Mouse (Mus musculus): ENCODE measurements around the gene Zfp541. TPM values are rescaled to one million over a fixed set of nuclear protein-coding genes. Genes with fewer than 3 reads are reported as not detected.

Gene Zfp541
- polyA plus RNA-seq, 1 experiment from 2014 or later: 0.16 TPM

DNA sequence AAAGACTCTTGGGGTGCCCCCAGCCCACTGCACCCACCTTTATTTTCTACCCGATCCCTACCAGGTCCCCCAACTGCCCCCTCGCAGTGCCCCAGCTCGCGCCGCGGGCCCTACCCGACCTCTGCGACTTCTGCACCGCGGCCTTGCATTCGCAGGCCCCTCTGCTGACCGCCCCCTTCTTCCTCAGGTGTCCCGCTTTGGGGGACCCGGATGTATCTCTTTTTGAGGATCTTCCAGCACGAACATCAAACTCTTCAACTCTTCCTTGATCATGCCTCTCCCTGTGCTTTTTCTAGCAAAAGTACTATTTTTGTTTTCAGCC lies 446 bp downstream of the Zfp541 start:
- DNase-seq (ENCODE audit: low spot score) (no peak), ATAC-seq (ENCODE audit: low FRiP score) (no peak)
- Histone ChIP-seq H3K36me3 (replicated peaks; ENCODE audit: control insufficient read depth, insufficient read depth) (no peaks in the 10 kb centered on the region), H3K4me1 (replicated peaks; ENCODE audit: control insufficient read depth, insufficient read depth, low read length) (no peaks in the 10 kb centered on the region), H3K27ac (no peak overlapping the region), H3K9ac (no peak overlapping the region), H3K9me3 (ENCODE audit: control insufficient read depth, low read length) (no peaks in the 10 kb centered on the region), H3K27me3 (ENCODE audit: control insufficient read depth, insufficient read depth, low read length) (peaks cover 16% of the 10 kb centered on the region), H3K4me2 (replicated peaks) (no peak overlapping the region), H3K4me3 (replicated peaks; ENCODE audit: low read length) (no peak overlapping the region)
- 72% methylated on average over 15 of the region's 15 CpGs for WGBS

DNA sequence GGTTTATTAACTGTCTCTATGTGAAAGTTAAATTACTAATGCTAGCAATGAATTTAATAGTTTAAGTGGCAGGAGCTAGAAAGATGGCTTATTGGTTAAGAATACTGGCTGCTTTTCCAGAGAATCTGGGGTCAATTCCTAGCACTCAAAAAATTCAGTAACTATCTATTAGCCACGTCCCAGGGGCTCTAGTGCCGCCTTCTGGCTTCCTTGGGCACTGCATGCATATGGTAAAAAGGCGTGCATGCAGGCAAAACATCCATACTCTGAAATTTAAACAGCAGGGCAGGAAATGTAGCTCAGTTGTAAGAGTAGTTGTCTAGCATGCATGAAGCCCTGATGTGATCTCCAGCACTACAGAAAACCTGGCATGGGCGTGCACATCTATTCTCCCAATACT lies 1.9 kb downstream of the Zfp541 start:
- Histone ChIP-seq H3K9ac (no peak overlapping the region), H3K4me3 (replicated peaks; ENCODE audit: low read length) (no peak overlapping the region), H3K36me3 (replicated peaks; ENCODE audit: control insufficient read depth, insufficient read depth) (no peaks in the 10 kb centered on the region), H3K9me3 (ENCODE audit: control insufficient read depth, low read length) (no peaks in the 10 kb centered on the region), H3K27ac (no peak overlapping the region), H3K4me1 (replicated peaks; ENCODE audit: control insufficient read depth, insufficient read depth, low read length) (no peaks in the 10 kb centered on the region), H3K4me2 (replicated peaks) (no peak overlapping the region), H3K27me3 (ENCODE audit: control insufficient read depth, insufficient read depth, low read length) (peaks cover 16% of the 10 kb centered on the region)
- DNase-seq (ENCODE audit: low spot score): no peak
- 25% methylated on average over 4 of the region's 4 CpGs for WGBS
- ATAC-seq (ENCODE audit: low FRiP score): no peak

DNA sequence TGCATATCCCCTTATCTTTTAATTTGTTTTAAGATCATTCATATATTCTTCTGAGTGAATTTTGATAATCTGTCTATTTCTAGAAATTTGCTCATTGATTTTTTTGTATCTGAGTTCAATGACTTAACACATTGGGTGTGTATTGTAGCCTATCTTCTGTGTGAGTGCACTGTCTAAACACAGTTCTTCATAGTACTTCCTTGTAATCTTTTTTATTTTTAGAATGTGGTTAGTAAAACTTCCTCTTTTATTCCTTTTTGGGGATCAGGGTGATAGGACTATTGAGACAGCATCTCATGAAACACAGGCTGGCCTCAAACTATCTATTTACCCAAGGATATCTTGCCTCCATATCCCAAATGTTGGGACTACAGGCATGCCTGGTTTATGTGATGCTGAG lies 9.2 kb downstream of the Zfp541 start:
- H3K4me3 ChIP-seq (replicated peaks; ENCODE audit: low read length): no peak overlapping the region
- H3K9ac ChIP-seq: no peak overlapping the region
- H3K27me3 ChIP-seq (ENCODE audit: control insufficient read depth, insufficient read depth, low read length): no peaks in the 10 kb centered on the region; the same call in 1 of the 2 replicates
- no peak for DNase-seq (ENCODE audit: low spot score)
- no peaks in the 10 kb centered on the region for H3K4me1 ChIP-seq (replicated peaks; ENCODE audit: control insufficient read depth, insufficient read depth, low read length)
- no peak overlapping the region for H3K27ac ChIP-seq
- ATAC-seq (ENCODE audit: low FRiP score): no peak
- H3K9me3 ChIP-seq (ENCODE audit: control insufficient read depth, low read length): no peaks in the 10 kb centered on the region
- H3K36me3 ChIP-seq (replicated peaks; ENCODE audit: control insufficient read depth, insufficient read depth): no peaks in the 10 kb centered on the region
- H3K4me2 ChIP-seq (replicated peaks): no peak overlapping the region

DNA sequence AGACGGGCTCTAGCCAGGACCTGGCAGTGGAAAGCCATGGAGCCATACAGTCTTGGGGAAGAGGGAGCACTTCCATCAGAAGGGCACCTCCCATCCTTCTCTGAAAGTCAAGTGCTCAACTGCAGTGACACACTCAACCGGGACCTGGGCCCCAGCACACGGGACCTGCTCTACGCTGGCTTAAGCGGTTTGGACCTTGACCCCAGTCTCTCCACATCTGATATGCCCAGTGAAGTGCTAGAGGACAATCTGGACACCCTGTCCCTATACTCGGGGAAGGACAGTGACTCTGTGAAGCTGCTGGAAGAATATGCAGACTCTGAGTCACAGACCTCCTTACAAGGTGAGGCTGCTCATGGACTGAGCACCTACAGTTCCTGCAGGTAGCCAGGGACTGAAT lies 10.3 kb downstream of the Zfp541 start:
- no peaks in the 10 kb centered on the region; the same call in 1 of the 2 replicates for H3K27me3 ChIP-seq (ENCODE audit: control insufficient read depth, insufficient read depth, low read length)
- no peak overlapping the region for H3K9ac ChIP-seq
- H3K36me3 ChIP-seq (replicated peaks; ENCODE audit: control insufficient read depth, insufficient read depth): no peaks in the 10 kb centered on the region
- WGBS: 87% methylated on average over 6 of the region's 6 CpGs
- H3K4me1 ChIP-seq (replicated peaks; ENCODE audit: control insufficient read depth, insufficient read depth, low read length): no peaks in the 10 kb centered on the region
- ATAC-seq (ENCODE audit: low FRiP score): no peak
- H3K27ac ChIP-seq: no peak overlapping the region
- H3K9me3 ChIP-seq (ENCODE audit: control insufficient read depth, low read length): no peaks in the 10 kb centered on the region
- no peak for DNase-seq (ENCODE audit: low spot score)
- no peak overlapping the region for H3K4me2 ChIP-seq (replicated peaks)
- no peak overlapping the region for H3K4me3 ChIP-seq (replicated peaks; ENCODE audit: low read length)

DNA sequence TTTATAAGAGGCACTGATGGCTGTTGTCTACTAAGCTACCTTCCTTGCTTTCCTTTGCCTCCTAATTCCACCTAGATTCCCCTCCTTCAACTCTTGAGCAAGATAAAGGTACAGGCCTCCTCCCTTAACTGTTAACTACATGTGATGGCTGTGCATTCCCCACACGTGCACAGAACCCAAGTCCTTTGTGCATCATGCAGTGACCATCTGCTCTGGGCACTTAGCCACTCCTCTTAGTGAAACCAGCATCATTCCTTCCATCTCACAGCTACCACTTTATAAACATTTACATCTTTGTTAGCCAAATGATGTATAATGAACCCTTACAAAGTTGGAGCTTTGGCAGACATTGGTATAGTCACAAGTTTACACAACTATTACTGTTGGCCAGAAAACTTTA lies 18.3 kb downstream of the Zfp541 start:
- Histone ChIP-seq H3K27me3 (ENCODE audit: control insufficient read depth, insufficient read depth, low read length) (no peaks in the 10 kb centered on the region), H3K9ac (no peak overlapping the region), H3K9me3 (ENCODE audit: control insufficient read depth, low read length) (no peaks in the 10 kb centered on the region), H3K27ac (no peak overlapping the region), H3K4me3 (replicated peaks; ENCODE audit: low read length) (no peak overlapping the region), H3K4me2 (replicated peaks) (no peak overlapping the region), H3K4me1 (replicated peaks; ENCODE audit: control insufficient read depth, insufficient read depth, low read length) (no peaks in the 10 kb centered on the region), H3K36me3 (replicated peaks; ENCODE audit: control insufficient read depth, insufficient read depth) (no peaks in the 10 kb centered on the region)
- no peak for DNase-seq (ENCODE audit: low spot score)
- WGBS: 61% methylated on average over 1 of the region's 1 CpGs
- no peak for ATAC-seq (ENCODE audit: low FRiP score)

DNA sequence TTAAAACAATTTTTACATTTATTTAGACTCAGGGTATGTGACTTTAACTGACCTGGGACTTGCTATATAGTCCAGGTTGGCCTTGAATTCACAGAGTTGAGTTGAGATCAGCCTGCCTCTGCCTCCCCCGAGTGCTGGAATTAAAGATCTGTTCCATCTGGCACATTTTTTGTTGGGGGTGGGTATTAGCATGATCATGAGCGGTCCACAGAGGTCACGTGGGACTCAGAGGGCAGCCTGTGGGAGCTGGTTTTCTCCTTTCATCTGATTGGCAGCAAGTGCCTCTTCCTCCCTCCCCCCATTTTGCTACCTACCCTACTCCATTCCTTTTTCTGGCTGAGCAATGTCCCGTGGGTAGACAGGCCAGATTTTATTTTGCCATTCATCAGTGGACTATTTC lies 19.0 kb downstream of the Zfp541 start:
- Histone ChIP-seq H3K4me3 (replicated peaks; ENCODE audit: low read length) (no peak overlapping the region), H3K27me3 (ENCODE audit: control insufficient read depth, insufficient read depth, low read length) (no peaks in the 10 kb centered on the region), H3K27ac (no peak overlapping the region), H3K4me1 (replicated peaks; ENCODE audit: control insufficient read depth, insufficient read depth, low read length) (no peaks in the 10 kb centered on the region), H3K36me3 (replicated peaks; ENCODE audit: control insufficient read depth, insufficient read depth) (no peaks in the 10 kb centered on the region), H3K4me2 (replicated peaks) (no peak overlapping the region), H3K9ac (no peak overlapping the region), H3K9me3 (ENCODE audit: control insufficient read depth, low read length) (no peaks in the 10 kb centered on the region)
- DNase-seq (ENCODE audit: low spot score): no peak
- WGBS: 64% methylated on average over 4 of the region's 4 CpGs
- ATAC-seq (ENCODE audit: low FRiP score): no peak

DNA sequence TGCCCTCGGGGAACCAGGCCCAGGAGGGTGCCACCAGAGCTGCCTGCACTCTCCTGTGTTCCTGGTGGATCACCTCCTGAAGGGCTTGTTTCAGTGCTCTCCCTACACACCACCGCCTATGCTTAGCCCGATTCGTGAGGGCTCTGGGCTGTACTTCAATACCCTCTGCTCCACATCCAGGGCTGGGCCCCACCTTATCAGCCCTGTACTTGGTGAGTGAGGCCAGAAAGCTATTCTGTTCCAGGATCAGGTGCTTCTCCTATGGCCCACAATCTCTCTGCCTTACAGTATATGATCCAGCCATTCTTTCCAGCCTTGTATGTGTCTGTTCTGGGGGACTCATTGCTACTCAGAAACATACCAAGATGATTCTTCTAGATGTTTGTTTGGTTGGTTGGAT lies 21.7 kb downstream of the Zfp541 start:
- ATAC-seq (ENCODE audit: low FRiP score) (no peak), DNase-seq (ENCODE audit: low spot score) (no peak)
- Histone ChIP-seq H3K36me3 (replicated peaks; ENCODE audit: control insufficient read depth, insufficient read depth) (no peaks in the 10 kb centered on the region), H3K4me3 (replicated peaks; ENCODE audit: low read length) (no peak overlapping the region), H3K4me2 (replicated peaks) (no peak overlapping the region), H3K27ac (no peak overlapping the region), H3K9me3 (ENCODE audit: control insufficient read depth, low read length) (no peaks in the 10 kb centered on the region), H3K9ac (no peak overlapping the region), H3K27me3 (ENCODE audit: control insufficient read depth, insufficient read depth, low read length) (no peaks in the 10 kb centered on the region), H3K4me1 (replicated peaks; ENCODE audit: control insufficient read depth, insufficient read depth, low read length) (no peaks in the 10 kb centered on the region)
- WGBS: 59% methylated on average over 4 of the region's 4 CpGs

DNA sequence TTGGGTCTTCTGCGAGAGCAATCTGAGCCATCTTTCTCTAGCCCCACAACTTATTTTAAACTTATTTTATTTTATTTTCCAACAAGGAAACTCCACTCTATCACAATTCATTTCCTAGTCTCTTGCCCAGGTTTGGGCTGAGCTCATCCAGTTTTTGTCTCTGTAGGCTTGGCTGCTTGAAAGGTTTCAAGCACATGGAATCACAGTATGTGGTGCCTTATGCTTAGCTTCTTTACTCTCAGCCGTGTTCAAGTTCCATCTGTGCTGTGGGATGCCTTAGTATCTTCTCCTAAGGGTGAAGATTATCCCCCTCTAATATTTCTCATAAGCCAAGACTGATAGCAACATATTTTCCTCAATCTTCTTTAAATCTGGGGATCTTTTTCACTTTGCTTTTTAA lies 26.0 kb downstream of the Zfp541 start:
- Histone ChIP-seq H3K9ac (no peak overlapping the region), H3K27ac (no peak overlapping the region), H3K4me1 (replicated peaks; ENCODE audit: control insufficient read depth, insufficient read depth, low read length) (no peaks in the 10 kb centered on the region), H3K9me3 (ENCODE audit: control insufficient read depth, low read length) (no peaks in the 10 kb centered on the region), H3K36me3 (replicated peaks; ENCODE audit: control insufficient read depth, insufficient read depth) (no peaks in the 10 kb centered on the region), H3K4me3 (replicated peaks; ENCODE audit: low read length) (no peak overlapping the region), H3K27me3 (ENCODE audit: control insufficient read depth, insufficient read depth, low read length) (no peaks in the 10 kb centered on the region), H3K4me2 (replicated peaks) (no peak overlapping the region)
- ATAC-seq (ENCODE audit: low FRiP score) (no peak), DNase-seq (ENCODE audit: low spot score) (no peak)
- 78% methylated on average over 2 of the region's 2 CpGs for WGBS

DNA sequence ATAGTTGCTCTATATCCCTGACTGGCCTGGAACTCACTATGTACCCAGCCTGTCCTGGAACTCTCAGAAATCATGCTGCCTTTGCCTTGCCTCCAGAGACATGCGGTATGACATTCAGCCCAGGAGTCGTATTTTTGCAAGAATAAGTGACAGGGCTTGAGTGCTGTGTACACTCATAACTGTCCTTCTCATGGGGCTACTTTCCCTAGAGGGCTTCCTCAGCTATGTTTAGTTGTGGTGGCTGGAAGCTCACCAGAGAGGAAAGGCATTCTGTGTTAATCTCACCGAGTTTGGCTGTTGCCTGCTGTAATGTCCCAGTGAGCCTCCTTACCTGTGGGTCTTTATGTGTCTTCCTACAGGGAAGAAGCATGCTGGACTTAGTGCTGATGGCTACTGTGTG lies 33.0 kb downstream of the Zfp541 start:
- peaks cover 7% of the 10 kb centered on the region for H3K4me1 ChIP-seq (replicated peaks; ENCODE audit: control insufficient read depth, insufficient read depth, low read length)
- H3K27ac ChIP-seq: no peak overlapping the region
- ATAC-seq (ENCODE audit: low FRiP score): no peak
- H3K9ac ChIP-seq: no peak overlapping the region
- 77% methylated on average over 3 of the region's 3 CpGs for WGBS
- H3K4me2 ChIP-seq (replicated peaks): no peak overlapping the region
- no peak for DNase-seq (ENCODE audit: low spot score)
- H3K9me3 ChIP-seq (ENCODE audit: control insufficient read depth, low read length): no peaks in the 10 kb centered on the region
- no peaks in the 10 kb centered on the region for H3K36me3 ChIP-seq (replicated peaks; ENCODE audit: control insufficient read depth, insufficient read depth)
- H3K27me3 ChIP-seq (ENCODE audit: control insufficient read depth, insufficient read depth, low read length): no peaks in the 10 kb centered on the region
- H3K4me3 ChIP-seq (replicated peaks; ENCODE audit: low read length): no peak overlapping the region
